Mouse (Mus musculus): Measurements from ENCODE around the gene Agbl1.

GRCm38 (mm10) chr7:76466427-76466826 lies 236.7 kb downstream of the Agbl1 start:
- TF ChIP-seq MAFK (IDR thresholded peaks at IDR 0.05; ENCODE audit: insufficient read depth, low read depth, low read length), result no peak
- TF ChIP-seq CHD2 (IDR thresholded peaks at IDR 0.05; ENCODE audit: low read depth, low read length), result no peak
- no peak for TF ChIP-seq HCFC1 (IDR thresholded peaks at IDR 0.05; ENCODE audit: borderline replicate concordance, insufficient read depth, low read length)
- no peak for TF ChIP-seq ZC3H11A (IDR thresholded peaks at IDR 0.05; ENCODE audit: borderline replicate concordance, low read depth, low read length)

Data from ES-E14 (cell line).